Mouse (Mus musculus) embryonic facial prominence, embryonic 11.5 days (tissue): ENCODE measurements at regions not wholly inside any gene's neighbourhood (a gene's known extent, or its start where the extent isn't known, plus 50 kb on each side); places are given as distances from the start of the nearest gene placed in this dataset.
"Not testable (repeated sequence)": the region's sequence is repeated elsewhere in the genome, so short reads cannot be mapped to it uniquely, and the experiment has no call there.

ENCODE experiments used
- ATAC-seq: fragments of 200-750 bp; cut with Nextera tagmentation; replicated peaks from 2 replicates; pipeline ENCODE4 v1.8.0; 2017; ENCODE audit warnings: low read depth; ENCODE audit not compliant: insufficient number of reproducible peaks, low FRiP score, low TSS enrichment
- DNase-seq: peaks from one replicate; pipeline ENCODE4 v3.0.0-alpha.2; 2015; ENCODE audit warnings: low spot score
- H3K27ac ChIP-seq: fragments of 300-500 bp; sonication (generic); replicated peaks from 2 replicates; pipeline ENCODE4 v1.5.1; 2014; ENCODE audit warnings: mild to moderate bottlenecking, low read depth, low read length, control low read depth
- H3K27me3 ChIP-seq: fragments of 300-500 bp; sonication (generic); 2 replicates; pipeline ENCODE4 v1.6.1; 2014; ENCODE audit warnings: mild to moderate bottlenecking, low read length, moderate library complexity, mixed read lengths; ENCODE audit not compliant: control insufficient read depth, insufficient read depth
- H3K36me3 ChIP-seq: fragments of 300-500 bp; sonication (generic); replicated peaks from 2 replicates; pipeline ENCODE4 v1.6.1; 2014; ENCODE audit warnings: low read depth, mild to moderate bottlenecking, low read length, moderate library complexity, mixed read lengths; ENCODE audit not compliant: control insufficient read depth, insufficient read depth
- H3K4me1 ChIP-seq: fragments of 300-500 bp; sonication (generic); 2 replicates; pipeline ENCODE4 v1.6.1; 2014; ENCODE audit warnings: low read length, mixed read lengths; ENCODE audit not compliant: control insufficient read depth, insufficient read depth
- H3K4me2 ChIP-seq: fragments of 300-500 bp; sonication (generic); 2 replicates; pipeline ENCODE4 v1.6.1; 2014; ENCODE audit warnings: low read depth, mild to moderate bottlenecking, control low read depth, low read length, moderate library complexity
- H3K4me3 ChIP-seq: fragments of 300-500 bp; sonication (generic); 2 replicates; pipeline ENCODE4 v1.5.1; 2014; ENCODE audit warnings: low read depth, low read length, control low read depth
- H3K9ac ChIP-seq: fragments of 300-500 bp; sonication (generic); replicated peaks from 2 replicates; pipeline ENCODE4 v1.6.1; 2014; ENCODE audit warnings: mild to moderate bottlenecking, control low read depth, low read length
- H3K9me3 ChIP-seq: fragments of 300-500 bp; sonication (generic); replicated peaks from 2 replicates; pipeline ENCODE4 v1.6.1; 2016; ENCODE audit warnings: mild to moderate bottlenecking, low read length, inconsistent platforms, mixed read lengths; ENCODE audit not compliant: control insufficient read depth
- WGBS: fragments of 180-500 bp; shearing (Covaris S2); extraction: QIAGEN DNeasy Blood & Tissue Kit; methylation state at CpG from one replicate; pipeline ENCODE4 v1.1.7; 2014; 5-methylcytosine and 5-hydroxymethylcytosine counted together

- ATAC-seq, result peak; percentile 81
- not testable (repeated sequence) for H3K4me1 ChIP-seq
Measured at GRCm38 (mm10) chr10:86636953-86637376, 68.3 kb downstream of the Hsp90b1 start.

GRCm38 (mm10) chr10:86636515-86636914 is 68.8 kb downstream of the Hsp90b1 start:
- DNase-seq, ATAC-seq, H3K36me3 ChIP-seq, H3K9me3 ChIP-seq, H3K27ac ChIP-seq, H3K4me1 ChIP-seq, H3K27me3 ChIP-seq: not testable (repeated sequence)
- 32% methylated on average over 6 of the region's 6 CpGs for WGBS
- Histone ChIP-seq H3K9ac (peak overlapping the region; percentile 11; the same call in 1 of the 2 replicates), H3K4me2 (peak overlapping the region; percentile 36), H3K4me3 (0 out of 2 replicates have a peak overlapping the region, but pooled peaks have one; percentile 19)

More at GRCm38 (mm10) chr10:86636953-86637376, 68.3 kb downstream of the Hsp90b1 start:
- Histone ChIP-seq H3K4me2 (peak overlapping the region; percentile 36), H3K4me3 (peak overlapping the region; percentile 19; the same call in 1 of the 2 replicates), H3K9ac (peak overlapping the region; percentile 11; the same call in 1 of the 2 replicates)
- not testable (repeated sequence) for H3K9me3 ChIP-seq, H3K36me3 ChIP-seq, H3K27me3 ChIP-seq, H3K27ac ChIP-seq
- 3% methylated on average over 14 of the region's 14 CpGs for WGBS
- peak; percentile 78 for DNase-seq

GRCm38 (mm10) chr10:86626734-86627133 is 78.6 kb downstream of the Hsp90b1 start:
- not testable (repeated sequence) for DNase-seq, H3K4me1 ChIP-seq, H3K27ac ChIP-seq, H3K9me3 ChIP-seq, ATAC-seq, H3K36me3 ChIP-seq, H3K9ac ChIP-seq, H3K27me3 ChIP-seq, H3K4me3 ChIP-seq, H3K4me2 ChIP-seq

- not testable (repeated sequence) for ATAC-seq, H3K4me1 ChIP-seq, DNase-seq, H3K9ac ChIP-seq, H3K27ac ChIP-seq, H3K9me3 ChIP-seq, H3K36me3 ChIP-seq, H3K4me2 ChIP-seq, H3K4me3 ChIP-seq, H3K27me3 ChIP-seq
- 78% methylated on average over 6 of the region's 6 CpGs for WGBS
Measured at GRCm38 (mm10) chr10:86617958-86618664, 87.2 kb downstream of the Hsp90b1 start.

GRCm38 (mm10) chr10:86612341-86612740 is 93.0 kb downstream of the Hsp90b1 start:
- not testable (repeated sequence) for H3K4me1 ChIP-seq, H3K9me3 ChIP-seq, H3K27ac ChIP-seq, H3K4me3 ChIP-seq, H3K4me2 ChIP-seq, H3K27me3 ChIP-seq, ATAC-seq, H3K36me3 ChIP-seq, H3K9ac ChIP-seq, DNase-seq
- WGBS, result 73% methylated on average over 1 of the region's 1 CpGs

- not testable (repeated sequence) for H3K4me3 ChIP-seq, H3K27ac ChIP-seq, H3K4me2 ChIP-seq, H3K4me1 ChIP-seq, H3K27me3 ChIP-seq, H3K9me3 ChIP-seq, H3K9ac ChIP-seq, H3K36me3 ChIP-seq, DNase-seq, ATAC-seq
- 47% methylated on average over 2 of the region's 2 CpGs for WGBS
Measured at GRCm38 (mm10) chr10:86610027-86610426, 95.3 kb downstream of the Hsp90b1 start.

- not testable (repeated sequence) for H3K9ac ChIP-seq, H3K27ac ChIP-seq, ATAC-seq, DNase-seq, H3K9me3 ChIP-seq, H3K27me3 ChIP-seq, H3K4me2 ChIP-seq, H3K36me3 ChIP-seq, H3K4me3 ChIP-seq, H3K4me1 ChIP-seq
- WGBS, result 41% methylated on average over 7 of the region's 7 CpGs
Measured at GRCm38 (mm10) chr10:86600843-86601242, 102.1 kb upstream of the Syn3 start.

- WGBS, result 92% methylated on average over 7 of the region's 7 CpGs
- DNase-seq, H3K27me3 ChIP-seq, H3K4me3 ChIP-seq, H3K9ac ChIP-seq, H3K36me3 ChIP-seq, ATAC-seq, H3K27ac ChIP-seq, H3K4me1 ChIP-seq, H3K4me2 ChIP-seq, H3K9me3 ChIP-seq: not testable (repeated sequence)
Measured at GRCm38 (mm10) chr10:86599991-86600390, 101.3 kb upstream of the Syn3 start.
